Mouse (Mus musculus) liver, postnatal 0 days (tissue): Measurements from ENCODE around the gene Olfr419.

Experiments
- CTCF ChIP-seq: sonication (generic); IDR thresholded peaks from 2 replicates; pipeline ENCODE4 v1.5.1; 2016; ENCODE audit warnings: antibody characterized with exemption, low read depth
- EP300 ChIP-seq: IDR thresholded peaks from 2 replicates; pipeline ENCODE4 v1.6.1; 2016; ENCODE audit warnings: antibody characterized with exemption, low read depth, mild to moderate bottlenecking

GRCm38 (mm10) chr1:174216528-174217204 lies 35.2 kb downstream of the Olfr419 start:
- TF ChIP-seq CTCF, result no peak
- TF ChIP-seq EP300, result no peak
